Mouse (Mus musculus) heart, adult 2 months (tissue): ENCODE results near the gene Lenep. TPM values are rescaled to one million over a fixed set of nuclear protein-coding genes. Genes with fewer than 3 reads are reported as not detected.

Experiments used
- DNase-seq, 2 experiments: peaks; one replicate each; pipeline ENCODE4 v3.0.0; 2021
- H3K27ac ChIP-seq: fragments of 200-600 bp; 2 replicates; pipeline ENCODE4 v1.8.1; 2022
- H3K27me3 ChIP-seq: fragments of 200-500 bp; 2 replicates; pipeline ENCODE4 v1.6.1; 2012; ENCODE audit warnings: mild to moderate bottlenecking, low read length, inconsistent platforms, mixed read lengths; ENCODE audit not compliant: control insufficient read depth, insufficient read depth
- H3K36me3 ChIP-seq: fragments of 200-500 bp; 2 replicates; pipeline ENCODE4 v1.6.1; 2012; ENCODE audit warnings: low read length, inconsistent platforms; ENCODE audit not compliant: control insufficient read depth, insufficient read depth
- H3K4me1 ChIP-seq: fragments of 200-500 bp; 2 replicates; pipeline ENCODE4 v1.6.1; 2011; ENCODE audit warnings: low read length; ENCODE audit not compliant: control insufficient read depth, insufficient read depth
- H3K4me3 ChIP-seq: fragments of 200-600 bp; 2 replicates; pipeline ENCODE4 v1.8.1; 2022
- H3K79me2 ChIP-seq: fragments of 200-500 bp; replicated peaks from 2 replicates; pipeline ENCODE4 v1.6.1; 2012; ENCODE audit warnings: mild to moderate bottlenecking, inconsistent platforms, low read length, moderate library complexity, mixed read lengths; ENCODE audit not compliant: control insufficient read depth, insufficient read depth
- H3K9ac ChIP-seq: fragments of 200-500 bp; 2 replicates; pipeline ENCODE4 v1.6.1; 2012; ENCODE audit warnings: low read depth, mild to moderate bottlenecking, control low read depth, inconsistent platforms, low read length, mixed read lengths
- CTCF ChIP-seq: fragments of 200-600 bp; IDR thresholded peaks from 2 replicates; pipeline ENCODE4 v1.8.1; 2022; ENCODE audit warnings: antibody characterized with exemption, mild to moderate bottlenecking, moderate library complexity
- EP300 ChIP-seq: fragments of 200-500 bp; IDR thresholded peaks from 2 replicates; pipeline ENCODE4 v1.6.1; 2011; ENCODE audit warnings: low read depth, low read length, control low read depth; ENCODE audit not compliant: insufficient read depth
- POLR2A ChIP-seq: fragments of 200-500 bp; IDR thresholded peaks from 2 replicates; pipeline ENCODE4 v1.6.1; 2011; ENCODE audit warnings: mild to moderate bottlenecking, low read depth, low read length, control low read depth; ENCODE audit not compliant: insufficient read depth
- WGBS: fragments of 180-500 bp; shearing (Covaris S2); methylation state at CpG from one replicate; pipeline ENCODE4 v1.1.7; 2018; 5-methylcytosine and 5-hydroxymethylcytosine counted together
- intact Hi-C: fragments of 180-260 bp; cut with DNase I; formaldehyde crosslinking; loops from one replicate; pipeline ENCODE4 v1.15.1; 2025
- polyA plus RNA-seq: library from polyadenylated mRNA; depleted of rRNA; stranded (reverse); fragments of >200 nt; gene quantifications from 2 replicates; pipeline ENCODE4 v1.2.3, GENCODE M21; 2012; rRNA removed
- total RNA-seq, 2 experiments: library from RNA; stranded (reverse); gene quantifications; 2 replicates each; pipeline ENCODE4 v1.2.3; 2021

Gene Lenep
- total and polyA plus RNA-seq, 3 experiments: 2.1 TPM; not detected in 2

DNA sequence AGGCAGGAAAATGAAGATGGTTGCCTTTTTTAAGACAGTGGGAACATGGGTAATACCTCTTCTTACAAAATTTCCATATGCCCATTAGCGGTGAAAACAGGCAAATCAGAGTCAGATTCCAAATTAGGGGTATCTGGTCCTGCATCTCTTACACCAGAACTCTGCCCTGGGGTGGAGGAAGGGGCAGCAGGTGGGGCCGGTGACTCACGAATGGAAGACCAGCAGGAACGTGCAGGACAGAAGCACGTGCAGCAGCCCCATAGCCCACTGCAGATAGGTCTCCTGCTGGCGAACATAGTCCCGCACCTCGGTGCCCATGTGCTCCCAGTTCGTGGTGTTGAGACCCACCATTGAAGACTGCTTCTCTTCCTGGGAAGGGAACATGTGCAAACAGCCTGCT is 46.6 kb downstream of the Lenep start:
- no peak overlapping the region for H3K27ac ChIP-seq

DNA sequence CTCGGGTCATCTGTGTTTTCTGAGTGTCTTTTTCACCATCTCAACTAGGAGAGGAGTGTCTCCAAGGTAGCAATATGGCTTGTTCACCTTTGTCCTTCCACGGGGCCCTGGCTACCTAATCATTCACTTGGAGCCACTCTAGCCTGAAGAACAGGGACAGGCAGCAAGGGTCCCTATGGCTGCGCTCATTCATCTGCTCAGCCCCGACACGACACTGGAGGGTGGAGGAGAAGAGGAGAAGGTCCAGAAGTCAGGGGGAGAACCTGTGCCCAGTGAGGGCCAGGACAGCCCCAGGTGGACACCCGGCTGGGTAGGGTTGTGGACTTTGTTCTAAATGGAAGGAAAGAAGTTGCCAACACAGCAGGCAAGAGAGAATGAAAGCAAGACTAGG is 47.1 kb downstream of the Lenep start:
- Histone ChIP-seq H3K4me3 (no peak overlapping the region), H3K27ac (peak overlapping the region; percentile 51), H3K79me2 (no peaks in the 10 kb centered on the region), H3K36me3 (no peaks in the 10 kb centered on the region), H3K4me1 (peaks cover 1% of the 10 kb centered on the region; the same call in 1 of the 2 replicates), H3K9ac (no peak overlapping the region), H3K27me3 (no peaks in the 10 kb centered on the region)
- no peak for TF ChIP-seq EP300
- TF ChIP-seq CTCF: no peak
- no peak for TF ChIP-seq POLR2A
- no peak for DNase-seq
- WGBS: 75% methylated on average over 6 of the region's 6 CpGs
- intact Hi-C loops: loop anchor here (2.0 kb wide), 1 partner anchor 37 kb away; no protein-coding TSS in a partner anchor

More for the DNA sequence above, 46.6 kb downstream of the Lenep start:
- H3K79me2 ChIP-seq: no peaks in the 10 kb centered on the region
- intact Hi-C loops: no loop called here
- DNase-seq: no peak
- no peaks in the 10 kb centered on the region for H3K36me3 ChIP-seq
- H3K9ac ChIP-seq: no peak overlapping the region
- TF ChIP-seq POLR2A (no peak), CTCF (no peak), EP300 (no peak)
- WGBS: 63% methylated on average over 9 of the region's 9 CpGs
- peaks cover 1% of the 10 kb centered on the region; the same call in 1 of the 2 replicates for H3K4me1 ChIP-seq
- H3K27me3 ChIP-seq: no peaks in the 10 kb centered on the region
- no peak overlapping the region for H3K4me3 ChIP-seq

DNA sequence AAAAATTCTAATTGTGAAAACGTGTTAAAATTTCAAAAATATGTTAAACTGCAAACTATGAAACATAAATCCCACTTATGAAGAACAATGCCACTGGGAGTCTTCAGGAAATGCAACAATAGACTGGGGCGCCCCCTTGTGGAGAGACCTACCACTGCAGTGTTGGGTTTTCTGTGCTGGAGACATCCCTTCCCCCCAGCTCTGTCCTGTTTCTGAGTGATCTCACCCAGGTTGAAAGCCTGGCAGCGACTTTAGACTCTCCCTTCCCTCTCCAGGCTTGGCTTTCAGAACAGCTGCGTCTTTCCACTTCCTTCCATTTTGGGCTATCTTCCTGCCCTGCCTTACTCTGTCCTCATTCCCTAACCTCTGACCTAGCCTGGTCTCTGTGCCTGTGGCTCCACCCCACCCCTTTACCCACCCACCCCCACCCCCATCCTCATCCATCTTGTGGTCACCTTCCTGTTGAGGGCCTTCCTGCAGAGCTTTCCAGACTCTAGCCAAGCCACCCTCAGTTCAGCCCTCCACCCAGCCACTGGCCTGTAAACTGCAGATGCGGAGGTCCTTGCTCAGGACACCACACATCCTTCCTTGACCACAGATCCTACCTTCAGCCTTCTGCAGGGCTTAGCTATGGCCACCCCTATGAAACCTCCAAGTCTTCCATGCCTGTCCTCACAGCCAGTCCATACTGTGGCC is 47.6 kb downstream of the Lenep start:
- Histone ChIP-seq H3K4me1 (peaks cover 1% of the 10 kb centered on the region; the same call in 1 of the 2 replicates), H3K9ac (no peak overlapping the region), H3K79me2 (no peaks in the 10 kb centered on the region), H3K4me3 (no peak overlapping the region), H3K36me3 (no peaks in the 10 kb centered on the region), H3K27ac (peak overlapping the region; percentile 51), H3K27me3 (no peaks in the 10 kb centered on the region)
- 13% methylated on average over 5 of the region's 5 CpGs for WGBS
- no peak; the same call in 1 of the 2 replicates for TF ChIP-seq CTCF
- TF ChIP-seq POLR2A: no peak
- TF ChIP-seq EP300: peak; percentile 53; the same call in 1 of the 2 replicates
- intact Hi-C loops: loop anchor here (1.0 to 2.0 kb wide), 3 partner anchors 15 to 38 kb away; no protein-coding TSS in a partner anchor
- peak; percentile 82 to 89 for DNase-seq

DNA sequence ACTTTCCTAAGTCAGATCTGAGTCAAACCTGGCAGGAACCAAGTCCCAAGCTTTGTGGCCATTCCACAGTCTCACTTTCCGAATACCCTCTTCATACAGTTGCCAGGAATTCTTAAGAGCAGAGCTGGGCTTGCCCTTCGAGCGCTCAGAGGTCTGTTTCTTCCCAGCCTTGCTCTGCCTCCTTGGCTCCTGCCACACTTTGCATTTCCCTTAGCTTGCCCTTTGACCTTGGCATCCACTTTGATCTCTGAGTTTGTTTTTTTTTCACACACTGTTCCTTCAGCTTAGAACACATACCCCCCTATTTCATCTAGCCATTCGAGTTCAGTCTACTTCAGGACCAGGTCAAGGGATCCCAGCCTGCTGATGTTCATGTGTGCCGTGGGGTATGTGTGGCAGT is 51.3 kb downstream of the Lenep start:
- intact Hi-C loops: no loop called here
- Histone ChIP-seq H3K79me2 (no peaks in the 10 kb centered on the region), H3K4me3 (no peak overlapping the region), H3K4me1 (peaks cover 7% of the 10 kb centered on the region), H3K27ac (no peak overlapping the region), H3K27me3 (no peaks in the 10 kb centered on the region), H3K36me3 (no peaks in the 10 kb centered on the region), H3K9ac (no peak overlapping the region)
- 76% methylated on average over 5 of the region's 5 CpGs for WGBS
- TF ChIP-seq EP300 (no peak), POLR2A (no peak), CTCF (no peak)
- no peak for DNase-seq

Other genes with a start within 250 kb of the Lenep start
- under 1 TPM in 1 of 2 experiments, not detected in 1; 0.25 TPM for gene Hcn3, start 242.6 kb downstream of the Lenep start, total RNA-seq
- gene Hcn3, start 242.6 kb downstream of the Lenep start, polyA plus RNA-seq: 0.26 and 0.29 TPM in 2 replicates
- gene Clk2, start 238.0 kb downstream of the Lenep start, total RNA-seq: 10 to 100 TPM; 15.4 to 18.9 TPM
- gene Clk2, start 238.0 kb downstream of the Lenep start, polyA plus RNA-seq: 26.5 and 40.4 TPM in 2 replicates
- 10 to 100 TPM; 44.5 to 54.7 TPM for gene Scamp3, start 225.3 kb downstream of the Lenep start, total RNA-seq
- 96.7 and 108 TPM in 2 replicates for gene Scamp3, start 225.3 kb downstream of the Lenep start, polyA plus RNA-seq
- gene Fam189b, start 219.7 kb downstream of the Lenep start, total RNA-seq: 1 to 10 TPM; 3.9 to 5.1 TPM
- gene Fam189b, start 219.7 kb downstream of the Lenep start, polyA plus RNA-seq: 12.8 and 18.0 TPM in 2 replicates
- 10 to 100 TPM; 19.9 to 20.4 TPM for gene Gba, start 199.9 kb downstream of the Lenep start, total RNA-seq
- gene Gba, start 199.9 kb downstream of the Lenep start, polyA plus RNA-seq: 26.3 and 39.2 TPM in 2 replicates
- gene Thbs3, start 187.6 kb downstream of the Lenep start, total RNA-seq: 1 to 10 TPM; 3.4 to 5.1 TPM
- gene Thbs3, start 187.6 kb downstream of the Lenep start, polyA plus RNA-seq: 15.8 and 24.3 TPM in 2 replicates
- 10 to 100 TPM; 59.8 to 61.8 TPM for gene Mtx1, start 175.7 kb downstream of the Lenep start, total RNA-seq
- 96.2 and 111 TPM in 2 replicates for gene Mtx1, start 175.7 kb downstream of the Lenep start, polyA plus RNA-seq
- under 1 TPM; 0.39 to 0.47 TPM for gene Muc1, start 173.7 kb downstream of the Lenep start, total RNA-seq
- 0.67 and 6.2 TPM in 2 replicates for gene Muc1, start 173.7 kb downstream of the Lenep start, polyA plus RNA-seq
- 10 to 100 TPM; 80.7 to 95.7 TPM for gene Krtcap2, start 156.8 kb downstream of the Lenep start, total RNA-seq
- gene Krtcap2, start 156.8 kb downstream of the Lenep start, polyA plus RNA-seq: 84.3 and 116 TPM in 2 replicates
- gene Trim46, start 156.5 kb downstream of the Lenep start, total RNA-seq: under 1 TPM; 0.39 to 0.96 TPM
- gene Trim46, start 156.5 kb downstream of the Lenep start, polyA plus RNA-seq: 1.4 and 1.9 TPM in 2 replicates
- 10 to 100 TPM; 54.3 to 58.2 TPM for gene Dpm3, start 143.4 kb downstream of the Lenep start, total RNA-seq
- 140 and 160 TPM in 2 replicates for gene Dpm3, start 143.4 kb downstream of the Lenep start, polyA plus RNA-seq
- 10 to 100 TPM; 17.3 to 23.3 TPM for gene Slc50a1, start 132.2 kb downstream of the Lenep start, total RNA-seq
- gene Slc50a1, start 132.2 kb downstream of the Lenep start, polyA plus RNA-seq: 105 and 111 TPM in 2 replicates
- 10 to 100 TPM; 22.6 to 28.4 TPM for gene Efna1, start 121.7 kb downstream of the Lenep start, total RNA-seq
- gene Efna1, start 121.7 kb downstream of the Lenep start, polyA plus RNA-seq: 39.6 and 44.4 TPM in 2 replicates
- gene Efna3, start 79.8 kb downstream of the Lenep start, total RNA-seq: not detected
- 0.09 TPM in 1 of 2 replicates, not detected in the other for gene Efna3, start 79.8 kb downstream of the Lenep start, polyA plus RNA-seq
- gene Efna4, start 64.8 kb downstream of the Lenep start, total RNA-seq: under 1 TPM; 0.21 to 0.36 TPM
- 0.64 and 0.86 TPM in 2 replicates for gene Efna4, start 64.8 kb downstream of the Lenep start, polyA plus RNA-seq
- gene Adam15, start 52.8 kb downstream of the Lenep start, total RNA-seq: 10 to 100 TPM; 56.8 to 59.2 TPM
- 95.6 and 95.7 TPM in 2 replicates for gene Adam15, start 52.8 kb downstream of the Lenep start, polyA plus RNA-seq
- gene Dcst2, start 40.8 kb downstream of the Lenep start, total RNA-seq: not detected
- 0.09 and 0.35 TPM in 2 replicates for gene Dcst2, start 40.8 kb downstream of the Lenep start, polyA plus RNA-seq
- not detected for gene Dcst1, start 37.5 kb downstream of the Lenep start, total RNA-seq
- 0.18 and 0.23 TPM in 2 replicates for gene Dcst1, start 37.5 kb downstream of the Lenep start, polyA plus RNA-seq
- gene Zbtb7b, start 8.0 kb downstream of the Lenep start, total RNA-seq: 10 to 100 TPM; 20.5 to 23.4 TPM
- 21.5 and 21.9 TPM in 2 replicates for gene Zbtb7b, start 8.0 kb downstream of the Lenep start, polyA plus RNA-seq
- 10 to 100 TPM; 56.1 to 59.7 TPM for gene Flad1, start 9.1 kb upstream of the Lenep start, total RNA-seq
- gene Flad1, start 9.1 kb upstream of the Lenep start, polyA plus RNA-seq: 81.3 and 89.8 TPM in 2 replicates
- gene Cks1b, start 15.6 kb upstream of the Lenep start, total RNA-seq: 1 to 10 TPM; 3.3 to 3.5 TPM
- 9.0 and 10.7 TPM in 2 replicates for gene Cks1b, start 15.6 kb upstream of the Lenep start, polyA plus RNA-seq
- 10 to 100 TPM; 31.6 to 32.0 TPM for gene Shc1, start 15.7 kb upstream of the Lenep start, total RNA-seq
- 32.4 and 50.5 TPM in 2 replicates for gene Shc1, start 15.7 kb upstream of the Lenep start, polyA plus RNA-seq
- 10 to 100 TPM; 12.5 to 15.3 TPM for gene Pygo2, start 27.4 kb upstream of the Lenep start, total RNA-seq
- 14.4 and 17.3 TPM in 2 replicates for gene Pygo2, start 27.4 kb upstream of the Lenep start, polyA plus RNA-seq
- gene Pbxip1, start 33.9 kb upstream of the Lenep start, total RNA-seq: 10 to 100 TPM; 55.7 to 67.5 TPM
- gene Pbxip1, start 33.9 kb upstream of the Lenep start, polyA plus RNA-seq: 56.2 and 58.2 TPM in 2 replicates
- gene Pmvk, start 51.7 kb upstream of the Lenep start, total RNA-seq: 1 to 10 TPM; 6.7 to 7.5 TPM
- 14.8 and 21.5 TPM in 2 replicates for gene Pmvk, start 51.7 kb upstream of the Lenep start, polyA plus RNA-seq
- 1 to 10 TPM; 2.0 to 3.3 TPM for gene Kcnn3, start 117.4 kb upstream of the Lenep start, total RNA-seq
- 0.84 and 2.0 TPM in 2 replicates for gene Kcnn3, start 117.4 kb upstream of the Lenep start, polyA plus RNA-seq